37 mouse cellular contexts compared by ENCODE assay signal in genomic region chr7:19014452-19014851, GRCm38 (mm10). TPM values are rescaled to one million over a fixed set of nuclear protein-coding genes. Genes with fewer than 3 reads are reported as not detected.
DNase-seq lines count a peak whose midpoint lies in the region; ATAC-seq and TF ChIP-seq lines count a peak whose summit lies in the region.
"Had no signal": no experiment of that assay in that cellular context is flagged by ENCODE, and none has a peak within 500 bp of the region (broad histone marks: within the 10 kb centered on the region; RNA-seq: fewer than 3 reads in every experiment).

No protein-coding gene starts in this region.

- ATAC-seq in heart, embryonic 11.5 days (replicated peaks; ENCODE audit: insufficient number of reproducible peaks, low FRiP score, low TSS enrichment), result no peak
- ATAC-seq in kidney, postnatal 0 days (replicated peaks; ENCODE audit: low FRiP score, low read depth), result no peak
- no peak for ATAC-seq in kidney, embryonic 16.5 days (ENCODE audit: low FRiP score, low TSS enrichment)
- ATAC-seq: activated CD4-positive, CD25-positive, alpha-beta regulatory T cell, adult 4 months; forebrain, embryonic 13.5 days; midbrain, embryonic 15.5 days; Patski had no signal

- WGBS in heart, embryonic 11.5 days (ENCODE audit: insufficient replicate concordance), result 46% methylated on average over 15 of the region's 15 CpGs
- 62% methylated on average over 15 of the region's 15 CpGs for WGBS in kidney, postnatal 0 days
- 61% methylated on average over 15 of the region's 15 CpGs for WGBS in kidney, embryonic 16.5 days

- H3K36me3 ChIP-seq in heart, embryonic 11.5 days (ENCODE audit: control insufficient read depth, insufficient read depth, low read length), result no peaks in the 10 kb centered on the region
- no peaks in the 10 kb centered on the region for H3K36me3 ChIP-seq in kidney, postnatal 0 days (ENCODE audit: insufficient read depth, low read length)
- no peaks in the 10 kb centered on the region for H3K36me3 ChIP-seq in kidney, embryonic 16.5 days (ENCODE audit: insufficient read depth, low read length)
- no peaks in the 10 kb centered on the region for H3K36me3 ChIP-seq in E14TG2a.4 (ENCODE audit: insufficient read depth, low read length)
- H3K36me3 ChIP-seq: heart, embryonic 12.5 days; hindbrain, embryonic 12.5 days; lung, embryonic 15.5 days; midbrain, embryonic 15.5 days; neural tube, embryonic 13.5 days had no signal

- TF ChIP-seq CTCF in kidney, postnatal 0 days (IDR thresholded peaks at IDR 0.05; ENCODE audit: low read depth), result peak; percentile 26; the same call in 1 of the 2 replicates
- no peak for TF ChIP-seq CTCF in E14TG2a.4 (conservative IDR thresholded peaks at IDR 0.05; ENCODE audit: low read length)

- H3K4me2 ChIP-seq in heart, embryonic 11.5 days, result no peak overlapping the region
- H3K4me2 ChIP-seq in kidney, postnatal 0 days (ENCODE audit: low read length), result no peak overlapping the region
- H3K4me2 ChIP-seq in kidney, embryonic 16.5 days (replicated peaks; ENCODE audit: low read depth, low read length), result no peak overlapping the region
- H3K4me2 ChIP-seq: forebrain, embryonic 13.5 days; heart, embryonic 12.5 days; hindbrain, embryonic 12.5 days; liver, embryonic 13.5 days; lung, embryonic 15.5 days; midbrain, embryonic 15.5 days; neural tube, embryonic 13.5 days had no signal

- H3K9ac ChIP-seq in heart, embryonic 11.5 days (ENCODE audit: low read depth, low read length), result no peak overlapping the region
- no peak overlapping the region for H3K9ac ChIP-seq in kidney, postnatal 0 days (ENCODE audit: low read depth, low read length)
- no peak overlapping the region for H3K9ac ChIP-seq in kidney, embryonic 16.5 days (replicated peaks; ENCODE audit: low read length)
- H3K9ac ChIP-seq: forebrain, embryonic 13.5 days; heart, embryonic 12.5 days; hindbrain, embryonic 12.5 days; liver, embryonic 13.5 days; lung, embryonic 15.5 days; midbrain, embryonic 15.5 days; neural tube, embryonic 13.5 days had no signal

- H3K27ac ChIP-seq in heart, embryonic 11.5 days (ENCODE audit: low read depth, low read length), result no peak overlapping the region
- no peak overlapping the region for H3K27ac ChIP-seq in kidney, postnatal 0 days
- no peak overlapping the region for H3K27ac ChIP-seq in kidney, embryonic 16.5 days (ENCODE audit: low read length)
- H3K27ac ChIP-seq: forebrain, embryonic 13.5 days; hindbrain, embryonic 12.5 days; liver, embryonic 13.5 days; lung, embryonic 15.5 days; macrophage; midbrain, embryonic 15.5 days; neural tube, embryonic 13.5 days had no signal

- H3K4me1 ChIP-seq in heart, embryonic 11.5 days (ENCODE audit: control insufficient read depth, insufficient read depth, low read length), result peaks cover 9% of the 10 kb centered on the region
- no peaks in the 10 kb centered on the region; the same call in none of the 2 replicates for H3K4me1 ChIP-seq in kidney, postnatal 0 days (replicated peaks; ENCODE audit: insufficient read depth, low read length)
- H3K4me1 ChIP-seq in kidney, embryonic 16.5 days (ENCODE audit: insufficient read depth, low read length), result peaks cover 14% of the 10 kb centered on the region; the same call in 1 of the 2 replicates
- H3K4me1 ChIP-seq in E14TG2a.4 (replicated peaks; ENCODE audit: low read depth, low read length), result peaks cover 29% of the 10 kb centered on the region

- H3K4me3 ChIP-seq in heart, embryonic 11.5 days (ENCODE audit: low read depth, low read length), result no peak overlapping the region
- H3K4me3 ChIP-seq in kidney, postnatal 0 days (replicated peaks; ENCODE audit: low read depth, low read length), result no peak overlapping the region
- H3K4me3 ChIP-seq in kidney, embryonic 16.5 days (ENCODE audit: low read length), result no peak overlapping the region
- peak overlapping the region; percentile 27 for H3K4me3 ChIP-seq in E14TG2a.4 (replicated peaks; ENCODE audit: low read length)
- H3K4me3 ChIP-seq: forebrain, embryonic 13.5 days; heart, embryonic 12.5 days; hindbrain, embryonic 12.5 days; liver, embryonic 13.5 days; lung, embryonic 15.5 days; midbrain, embryonic 15.5 days; neural tube, embryonic 13.5 days had no signal

- H3K9me3 ChIP-seq in heart, embryonic 11.5 days (replicated peaks; ENCODE audit: control insufficient read depth, low read length), result no peaks in the 10 kb centered on the region
- no peaks in the 10 kb centered on the region for H3K9me3 ChIP-seq in kidney, postnatal 0 days (replicated peaks; ENCODE audit: low read length)
- H3K9me3 ChIP-seq in kidney, embryonic 16.5 days (ENCODE audit: low read length), result no peaks in the 10 kb centered on the region
- no peaks in the 10 kb centered on the region for H3K9me3 ChIP-seq in E14TG2a.4 (ENCODE audit: low read length)
- H3K9me3 ChIP-seq: forebrain, embryonic 13.5 days; heart, embryonic 12.5 days; hindbrain, embryonic 12.5 days; liver, embryonic 13.5 days; lung, embryonic 15.5 days; midbrain, embryonic 15.5 days; neural tube, embryonic 13.5 days had no signal

- H3K27me3 ChIP-seq in heart, embryonic 11.5 days (ENCODE audit: control insufficient read depth, insufficient read depth, low read length), result no peaks in the 10 kb centered on the region
- no peaks in the 10 kb centered on the region for H3K27me3 ChIP-seq in kidney, postnatal 0 days (ENCODE audit: insufficient read depth, low read length)
- no peaks in the 10 kb centered on the region for H3K27me3 ChIP-seq in kidney, embryonic 16.5 days (ENCODE audit: insufficient read depth, low read length)
- H3K27me3 ChIP-seq in E14TG2a.4 (ENCODE audit: insufficient read depth, low read length), result peaks cover 32% of the 10 kb centered on the region
- H3K27me3 ChIP-seq: heart, embryonic 12.5 days; lung, embryonic 15.5 days; midbrain, embryonic 15.5 days; neural tube, embryonic 13.5 days; Patski had no signal

- peak; percentile 24 for DNase-seq in adrenal gland, postnatal 14 days
- DNase-seq in adrenal gland, adult 2 months, result no peak
- DNase-seq in heart, postnatal 4 days, result peak; percentile 11
- no peak for DNase-seq in kidney, postnatal 0 days (ENCODE audit: low spot score)
- DNase-seq in neural tube, embryonic 10.5 days (ENCODE audit: extremely low spot score, low spot score), result no peak
- DNase-seq: adrenal gland, postnatal 10 days; cerebellum, postnatal 10 days; heart, postnatal 10 days; kidney, adult 11 months; kidney, postnatal 10 days; left cerebral cortex, postnatal 4 days; liver, embryonic 13.5 days; retina, postnatal 1 day; right cerebral cortex, postnatal 25 days; spleen, adult 18-20 months; thymus, adult 18-20 months; thymus, postnatal 36 days had no signal

RNA-seq across cellular contexts. Expression of gene Foxa3, which starts 8.9 kb away (rescaled TPM):
- total RNA-seq in adrenal gland, postnatal 14 days (2021), result 0.34 and 6.8 TPM in 2 replicates
- total RNA-seq in adrenal gland, adult 2 months (2021), result not detected
- 0.08 and 0.24 TPM in 2 replicates for polyA plus RNA-seq in adrenal gland, adult 2 months (2012; rRNA removed)
- not detected for total RNA-seq in heart, postnatal 4 days (2021)
- polyA plus RNA-seq in heart, embryonic 11.5 days (2014; fragmentation: Nextera tagmentation; extraction: Ambion mirVana), result 0.59 TPM in 1 of 2 replicates, not detected in the other
- 0.53 and 0.57 TPM in 2 replicates for polyA plus RNA-seq in kidney, postnatal 0 days (2015; fragmentation: Nextera tagmentation; extraction: Ambion mirVana)
- 0.35 and 0.75 TPM in 2 replicates for polyA plus RNA-seq in kidney, embryonic 16.5 days (2015; fragmentation: Nextera tagmentation; extraction: Ambion mirVana)
- total RNA-seq: heart, postnatal 10 days; layer of hippocampus, adult 18-20 months; layer of hippocampus, postnatal 14 days; left cerebral cortex, adult 8-10 months; left cerebral cortex, postnatal 4 days had no signal
- polyA plus RNA-seq: cortical plate, adult 2 months; forebrain, embryonic 13.5 days; macrophage; midbrain, embryonic 15.5 days had no signal

RNA-seq across cellular contexts. Expression of gene Sympk, which starts 9.7 kb away (rescaled TPM):
- 83.7 and 84.3 TPM in 2 replicates for total RNA-seq in adrenal gland, postnatal 14 days (2021)
- 100 to 1,000 TPM in 1 of 2 experiments, 10 to 100 TPM in 1; 94.4 to 103 TPM for total RNA-seq in adrenal gland, adult 2 months (2021)
- 123 and 159 TPM in 2 replicates for polyA plus RNA-seq in adrenal gland, adult 2 months (2012; rRNA removed)
- total RNA-seq in heart, postnatal 4 days (2021), result 10 to 100 TPM; 57.3 to 62.5 TPM
- polyA plus RNA-seq in heart, embryonic 11.5 days (2014; fragmentation: Nextera tagmentation; extraction: Ambion mirVana), result 17.6 and 21.4 TPM in 2 replicates
- polyA plus RNA-seq in kidney, postnatal 0 days (2015; fragmentation: Nextera tagmentation; extraction: Ambion mirVana), result 16.6 and 17.6 TPM in 2 replicates
- polyA plus RNA-seq in kidney, embryonic 16.5 days (2015; fragmentation: Nextera tagmentation; extraction: Ambion mirVana), result 34.0 and 35.6 TPM in 2 replicates

RNA-seq across cellular contexts. Expression of gene Irf2bp1, which starts 10.6 kb away (rescaled TPM):
- total RNA-seq in adrenal gland, postnatal 14 days (2021), result 35.9 and 38.6 TPM in 2 replicates
- total RNA-seq in adrenal gland, adult 2 months (2021), result 10 to 100 TPM; 36.8 to 44.3 TPM
- polyA plus RNA-seq in adrenal gland, adult 2 months (2012; rRNA removed), result 74.8 and 78.3 TPM in 2 replicates
- total RNA-seq in heart, postnatal 4 days (2021), result 10 to 100 TPM; 27.3 to 32.3 TPM
- polyA plus RNA-seq in heart, embryonic 11.5 days (2014; fragmentation: Nextera tagmentation; extraction: Ambion mirVana), result 13.9 and 14.2 TPM in 2 replicates
- 15.2 and 17.3 TPM in 2 replicates for polyA plus RNA-seq in kidney, postnatal 0 days (2015; fragmentation: Nextera tagmentation; extraction: Ambion mirVana)
- 21.4 and 23.5 TPM in 2 replicates for polyA plus RNA-seq in kidney, embryonic 16.5 days (2015; fragmentation: Nextera tagmentation; extraction: Ambion mirVana)

RNA-seq across cellular contexts. Expression of gene Mypop, which starts 23.4 kb away (rescaled TPM):
- 7.1 and 8.2 TPM in 2 replicates for total RNA-seq in adrenal gland, postnatal 14 days (2021)
- 10 to 100 TPM in 1 of 2 experiments, 1 to 10 TPM in 1; 8.9 to 16.8 TPM for total RNA-seq in adrenal gland, adult 2 months (2021)
- 36.5 and 39.8 TPM in 2 replicates for polyA plus RNA-seq in adrenal gland, adult 2 months (2012; rRNA removed)
- total RNA-seq in heart, postnatal 4 days (2021), result 1 to 10 TPM; 1.4 to 1.5 TPM
- polyA plus RNA-seq in heart, embryonic 11.5 days (2014; fragmentation: Nextera tagmentation; extraction: Ambion mirVana), result 2.1 and 2.2 TPM in 2 replicates
- 3.3 and 3.6 TPM in 2 replicates for polyA plus RNA-seq in kidney, postnatal 0 days (2015; fragmentation: Nextera tagmentation; extraction: Ambion mirVana)
- 3.3 and 4.0 TPM in 2 replicates for polyA plus RNA-seq in kidney, embryonic 16.5 days (2015; fragmentation: Nextera tagmentation; extraction: Ambion mirVana)

RNA-seq across cellular contexts. Expression of gene Nanos2, which starts 27.3 kb away (rescaled TPM):
- not detected in 2 replicates for total RNA-seq in adrenal gland, postnatal 14 days (2021)
- total RNA-seq in adrenal gland, adult 2 months (2021), result not detected
- polyA plus RNA-seq in adrenal gland, adult 2 months (2012; rRNA removed), result not detected in 2 replicates
- total RNA-seq in heart, postnatal 4 days (2021), result under 1 TPM in 1 of 2 experiments, not detected in 1; 0.23 TPM
- polyA plus RNA-seq in heart, embryonic 11.5 days (2014; fragmentation: Nextera tagmentation; extraction: Ambion mirVana), result not detected in 2 replicates
- polyA plus RNA-seq in kidney, postnatal 0 days (2015; fragmentation: Nextera tagmentation; extraction: Ambion mirVana), result 0.09 TPM in 1 of 2 replicates, not detected in the other
- polyA plus RNA-seq in kidney, embryonic 16.5 days (2015; fragmentation: Nextera tagmentation; extraction: Ambion mirVana), result not detected in 2 replicates
- total RNA-seq: adrenal gland, postnatal 10 days; ES-E14; gastrocnemius, adult 18-20 months; heart, postnatal 10 days had no signal
- polyA plus RNA-seq: embryonic facial prominence, embryonic 14.5 days; gonadal fat pad, adult 2 months; heart, embryonic 12.5 days; liver, embryonic 13.5 days; lung, embryonic 15.5 days; macrophage; Patski had no signal

Comparison
In these comparisons a context has a peak if more than half of its experiments do, and no peak if none do; other contexts are left out.
1. DNase-seq: peak in adrenal gland, postnatal 14 days (single experiment) and heart, postnatal 4 days (single experiment); none in adrenal gland, adult 2 months (single experiment), kidney, postnatal 0 days (single experiment) and neural tube, embryonic 10.5 days (single experiment).